Mouse (Mus musculus) G1E (cell line): ENCODE measurements around the gene Htra3. TPM values are rescaled to one million over a fixed set of nuclear protein-coding genes. Genes with fewer than 3 reads are reported as not detected.
A peak's percentile ranks its signal among the peaks of the same experiment; 100 is the strongest.

Experiments used
- ATAC-seq: 2 replicates; pipeline ENCODE4 v1.8.0; 2016; ENCODE audit warnings: mild to moderate bottlenecking; ENCODE audit not compliant: insufficient number of reproducible peaks, poor library complexity, low FRiP score, severe bottlenecking; ENCODE audit errors: extremely low read depth
- DNase-seq: peaks from one replicate; pipeline ENCODE4 v3.0.0; 2012; ENCODE audit warnings: low spot score
- H3K27me3 ChIP-seq: 2 replicates; pipeline ENCODE4 v1.6.1; 2012; ENCODE audit warnings: mild to moderate bottlenecking, low read length, inconsistent platforms; ENCODE audit not compliant: insufficient read depth
- H3K36me3 ChIP-seq: replicated peaks from 2 replicates; pipeline ENCODE3; 2012; ENCODE audit warnings: mild to moderate bottlenecking, inconsistent platforms
- H3K4me1 ChIP-seq: 2 replicates; pipeline ENCODE4 v1.6.1; 2012; ENCODE audit warnings: low read depth, low read length, inconsistent platforms, mixed read lengths; ENCODE audit not compliant: insufficient read depth
- H3K4me3 ChIP-seq: 2 replicates; pipeline ENCODE4 v1.5.1; 2012; ENCODE audit warnings: low read depth, mild to moderate bottlenecking, inconsistent platforms, low read length, moderate library complexity, mixed read lengths
- H3K9me3 ChIP-seq: replicated peaks from 2 replicates; pipeline ENCODE4 v1.6.1; 2012; ENCODE audit warnings: inconsistent platforms
- CTCF ChIP-seq: IDR thresholded peaks from 2 replicates; pipeline ENCODE4 v1.5.1; 2012; ENCODE audit warnings: low read depth, low read length, inconsistent platforms, mixed read lengths
- GATA1 ChIP-seq: IDR thresholded peaks from 2 replicates; pipeline ENCODE4 v1.6.1; 2012; ENCODE audit warnings: borderline replicate concordance, low read length, inconsistent platforms, mixed read lengths
- GATA2 ChIP-seq: IDR thresholded peaks from 2 replicates; pipeline ENCODE4 v1.6.1; 2012; ENCODE audit warnings: low read depth, low read length, inconsistent platforms, borderline replicate concordance
- POLR2AphosphoS5 ChIP-seq: IDR thresholded peaks from 2 replicates; pipeline ENCODE4 v1.6.1; 2012; ENCODE audit warnings: low read depth, low read length, inconsistent platforms; ENCODE audit not compliant: insufficient replicate concordance
- TAL1 ChIP-seq: conservative IDR thresholded peaks from 2 replicates; pipeline ENCODE4 v1.6.1; 2012; ENCODE audit warnings: low read depth, low read length, inconsistent platforms, mixed read lengths
- polyA plus RNA-seq: library from polyadenylated mRNA; stranded (reverse); fragments of >175 nt; gene quantifications from 2 replicates; pipeline ENCODE4 v1.2.3, GENCODE M21; 2012
- total RNA-seq, 2 experiments: library from RNA; stranded (forward) in 1 of 2; stranded (reverse) in 1 of 2; fragments of 200-1000 nt in 1 of 2; fragments of >200 nt in 1 of 2; fragmentation: Nextera tagmentation in 1 of 2; gene quantifications; 2 replicates each; pipeline ENCODE4 v1.2.3; 2014 to 2017

Gene Htra3
- total and polyA plus RNA-seq, 3 experiments: not detected

DNA sequence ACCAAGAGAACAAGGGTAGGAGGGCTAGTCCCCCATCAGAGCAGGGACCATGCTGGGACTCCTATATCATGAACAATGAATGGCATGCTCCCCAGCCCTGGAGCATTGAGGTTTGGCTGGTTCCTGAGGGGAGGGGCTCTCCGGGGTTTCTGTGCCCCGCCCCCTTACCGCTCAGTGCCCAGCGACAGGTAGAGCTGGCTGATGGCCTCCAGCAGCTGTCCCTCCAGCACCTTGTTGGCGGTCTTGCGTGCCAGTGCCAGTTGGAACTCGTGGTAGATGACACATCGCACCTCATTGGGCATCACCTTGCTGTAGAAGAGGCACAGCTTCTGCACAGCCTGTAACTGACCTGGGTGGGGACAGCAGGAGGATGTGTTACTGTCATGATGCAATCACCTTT lies 23.6 kb upstream of the Htra3 start:
- no peak for ATAC-seq
- H3K27me3 ChIP-seq: peaks cover 3% of the 10 kb centered on the region; the same call in 1 of the 2 replicates
- no peak for DNase-seq
- no peaks in the 10 kb centered on the region for H3K4me1 ChIP-seq
- no peaks in the 10 kb centered on the region for H3K9me3 ChIP-seq
- no peak overlapping the region for H3K4me3 ChIP-seq
- H3K36me3 ChIP-seq: no peaks in the 10 kb centered on the region
- TF ChIP-seq GATA1: no peak
- no peak for TF ChIP-seq CTCF
- TF ChIP-seq POLR2AphosphoS5: no peak
- TF ChIP-seq GATA2: no peak
- TF ChIP-seq TAL1: no peak

DNA sequence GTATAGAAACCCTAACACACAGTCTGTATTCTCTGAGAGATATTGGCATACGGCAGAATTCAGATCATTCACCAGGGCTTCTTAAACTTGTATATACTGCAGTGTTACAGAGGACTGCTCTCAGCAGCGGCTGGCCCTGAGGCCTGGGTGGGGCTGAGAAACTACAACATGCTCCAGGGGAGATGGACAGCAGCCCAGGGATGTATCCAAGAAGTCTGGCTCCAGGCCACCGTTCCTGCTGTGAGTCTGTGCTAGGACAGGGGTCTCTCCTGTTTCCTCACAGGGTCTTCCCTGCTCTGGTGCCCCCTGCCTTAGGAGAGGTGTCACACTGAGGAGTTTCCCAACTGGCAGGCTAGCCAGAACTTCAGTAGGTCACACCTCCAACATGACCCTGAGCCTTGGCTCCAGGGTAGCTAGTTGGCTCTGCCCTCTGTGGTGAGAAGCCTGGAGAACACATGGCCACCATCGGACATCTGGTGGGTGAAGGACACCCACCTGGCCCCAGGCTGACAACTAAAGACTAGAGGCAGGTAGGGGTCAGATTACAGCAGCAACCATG lies 23.1 kb upstream of the Htra3 start:
- no peak for TF ChIP-seq GATA1
- no peak for TF ChIP-seq POLR2AphosphoS5
- no peak for TF ChIP-seq CTCF
- TF ChIP-seq GATA2: no peak
- no peak for TF ChIP-seq TAL1
- no peaks in the 10 kb centered on the region for H3K9me3 ChIP-seq
- no peaks in the 10 kb centered on the region for H3K36me3 ChIP-seq
- H3K27me3 ChIP-seq: peaks cover 3% of the 10 kb centered on the region; the same call in 1 of the 2 replicates
- DNase-seq: no peak
- no peaks in the 10 kb centered on the region for H3K4me1 ChIP-seq
- H3K4me3 ChIP-seq: no peak overlapping the region
- no peak for ATAC-seq

DNA sequence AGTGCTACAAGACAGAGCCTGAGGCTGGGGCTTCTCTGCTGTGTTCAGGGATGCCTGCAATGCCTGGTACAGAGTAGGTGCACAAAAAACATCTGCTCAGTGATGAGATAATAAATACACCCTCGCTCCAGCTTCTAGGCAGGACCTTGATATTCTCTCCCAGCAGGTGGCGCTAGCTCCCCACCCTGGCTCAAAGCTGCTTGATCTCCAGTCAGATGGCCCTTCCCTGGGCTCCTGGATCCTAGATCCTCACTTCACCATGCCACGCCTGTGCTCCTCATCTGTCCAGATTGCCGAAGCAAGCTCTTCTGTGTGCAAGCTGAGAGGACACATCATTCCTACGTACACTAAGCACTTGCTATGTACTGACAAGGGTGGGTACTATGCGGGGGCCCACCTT lies 21.5 kb upstream of the Htra3 start:
- H3K9me3 ChIP-seq: no peaks in the 10 kb centered on the region
- H3K27me3 ChIP-seq: no peaks in the 10 kb centered on the region; the same call in 1 of the 2 replicates
- no peaks in the 10 kb centered on the region for H3K4me1 ChIP-seq
- no peak overlapping the region for H3K4me3 ChIP-seq
- TF ChIP-seq TAL1: no peak
- TF ChIP-seq GATA2: no peak
- no peak for TF ChIP-seq POLR2AphosphoS5
- no peak for TF ChIP-seq GATA1
- TF ChIP-seq CTCF: peak; percentile 60
- ATAC-seq (no peak), DNase-seq (peak; percentile 55)
- no peaks in the 10 kb centered on the region for H3K36me3 ChIP-seq

DNA sequence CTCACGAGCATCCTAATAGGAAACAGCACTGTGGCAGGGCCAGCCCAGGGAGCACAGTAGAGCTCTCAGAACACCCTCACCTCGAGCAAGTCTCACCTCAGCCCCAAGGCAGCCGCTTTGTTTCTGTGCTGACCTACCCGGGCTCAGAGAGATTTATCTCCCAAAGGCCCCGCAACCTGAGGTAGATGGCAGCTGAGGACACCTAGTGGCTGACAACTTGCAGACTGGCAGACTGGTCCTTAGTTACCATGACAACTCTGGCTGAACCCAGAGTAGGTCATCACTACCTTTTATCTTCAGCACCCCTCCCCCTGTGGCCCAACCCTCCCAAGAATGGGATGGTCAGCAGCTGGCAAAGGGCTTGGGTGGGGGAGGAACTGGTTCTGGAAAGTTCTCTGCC lies 16.2 kb upstream of the Htra3 start:
- no peaks in the 10 kb centered on the region for H3K4me1 ChIP-seq
- H3K36me3 ChIP-seq: no peaks in the 10 kb centered on the region
- H3K4me3 ChIP-seq: no peak overlapping the region
- no peaks in the 10 kb centered on the region for H3K9me3 ChIP-seq
- DNase-seq (no peak), ATAC-seq (no peak)
- no peaks in the 10 kb centered on the region for H3K27me3 ChIP-seq
- no peak for TF ChIP-seq CTCF
- no peak for TF ChIP-seq POLR2AphosphoS5
- no peak for TF ChIP-seq GATA1
- TF ChIP-seq TAL1: no peak
- TF ChIP-seq GATA2: no peak

DNA sequence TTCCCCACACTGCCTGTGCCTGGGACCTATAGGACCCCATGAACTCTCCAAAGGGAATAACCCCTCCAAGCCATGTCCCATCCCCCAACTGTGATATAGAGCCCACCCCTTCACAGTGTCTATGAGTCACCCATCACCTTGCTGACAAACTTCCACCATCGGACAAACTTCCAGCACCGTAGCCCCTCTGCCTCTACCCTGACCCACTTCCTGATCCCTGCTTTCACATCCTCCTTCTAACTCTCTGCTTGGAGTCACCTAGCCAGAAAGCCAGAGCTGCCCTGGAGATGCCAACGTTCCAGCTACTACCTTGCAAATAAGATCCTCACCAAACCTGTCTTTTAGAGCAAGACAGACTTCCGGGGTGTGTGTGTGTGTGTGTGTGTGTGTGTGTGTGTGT lies 14.1 kb upstream of the Htra3 start:
- Histone ChIP-seq H3K36me3 (no peaks in the 10 kb centered on the region), H3K4me1 (no peaks in the 10 kb centered on the region), H3K4me3 (no peak overlapping the region), H3K27me3 (no peaks in the 10 kb centered on the region), H3K9me3 (no peaks in the 10 kb centered on the region)
- DNase-seq: no peak
- ATAC-seq: no peak
- TF ChIP-seq POLR2AphosphoS5: no peak
- no peak for TF ChIP-seq CTCF
- no peak for TF ChIP-seq TAL1
- no peak for TF ChIP-seq GATA1
- TF ChIP-seq GATA2: no peak

DNA sequence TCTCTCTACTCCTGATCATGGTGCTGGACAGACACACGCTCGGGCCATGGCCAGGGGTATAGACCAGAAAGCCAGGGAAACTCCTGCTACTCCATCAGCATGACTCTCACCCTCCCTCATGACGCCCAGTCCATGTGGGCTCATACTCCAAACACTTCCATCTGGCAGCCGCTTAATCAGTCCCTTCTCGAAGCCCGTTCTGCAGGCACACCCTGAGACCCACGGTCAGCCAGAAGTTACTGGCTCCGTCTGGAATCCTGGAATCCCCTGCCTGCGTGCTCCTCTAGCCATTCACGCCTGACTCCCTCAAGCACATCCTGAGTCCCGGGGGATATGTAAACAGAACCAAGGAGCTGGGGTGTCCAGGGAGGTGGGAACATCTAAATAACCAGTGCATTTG lies 11.7 kb upstream of the Htra3 start:
- ATAC-seq (no peak), DNase-seq (no peak)
- no peaks in the 10 kb centered on the region for H3K4me1 ChIP-seq
- TF ChIP-seq POLR2AphosphoS5: no peak
- TF ChIP-seq CTCF: no peak
- TF ChIP-seq GATA1: no peak
- TF ChIP-seq TAL1: no peak
- TF ChIP-seq GATA2: no peak
- no peaks in the 10 kb centered on the region for H3K9me3 ChIP-seq
- H3K27me3 ChIP-seq: peaks cover 4% of the 10 kb centered on the region; the same call in 1 of the 2 replicates
- H3K4me3 ChIP-seq: no peak overlapping the region
- no peaks in the 10 kb centered on the region for H3K36me3 ChIP-seq
